8 mouse cellular contexts compared by ENCODE assay signal in the genomic region with DNA sequence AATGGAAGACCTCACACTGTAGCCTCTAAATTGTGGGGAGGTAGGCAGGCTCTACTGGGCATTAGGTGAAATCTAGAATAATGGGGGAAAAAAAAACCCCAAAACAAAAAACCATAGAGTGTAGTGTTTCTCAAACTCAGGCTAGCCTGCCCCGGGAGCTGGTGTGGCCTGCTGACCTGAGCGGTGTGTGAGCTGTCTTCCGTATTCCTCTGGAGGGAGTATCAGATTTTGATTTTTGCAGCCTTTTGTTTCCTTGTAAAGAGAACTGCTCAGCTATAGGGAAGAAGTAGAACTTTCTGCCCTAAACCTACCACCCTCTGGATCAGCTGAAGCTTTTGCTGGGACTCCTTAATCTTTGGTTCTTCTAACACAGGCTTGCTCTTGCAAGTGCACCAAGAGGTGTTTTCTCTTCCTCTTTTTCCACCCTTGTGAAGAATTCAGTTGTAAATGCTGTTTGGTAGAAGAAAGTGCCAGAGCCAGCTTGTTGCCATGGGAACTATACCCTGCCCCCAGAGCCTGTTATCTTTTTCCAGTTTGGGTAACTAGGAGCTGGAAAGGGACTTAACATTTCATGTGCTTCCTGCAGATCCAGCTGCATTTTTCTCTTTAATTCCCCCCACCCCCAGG. TPM values are rescaled to one million over a fixed set of nuclear protein-coding genes. Genes with fewer than 3 reads are reported as not detected.
DNase-seq lines count a peak whose midpoint lies in the region; ATAC-seq and TF ChIP-seq lines count a peak whose summit lies in the region.

No protein-coding gene starts in this region.

- peaks cover 21% of the 10 kb centered on the region; the same call in 1 of the 2 replicates for H3K36me3 ChIP-seq in hindbrain, postnatal 0 days (ENCODE audit: insufficient read depth, low read length)
- peaks cover 55% of the 10 kb centered on the region for H3K36me3 ChIP-seq in midbrain, embryonic 10.5 days

- no peak overlapping the region for H3K4me3 ChIP-seq in hindbrain, postnatal 0 days (ENCODE audit: low read length)
- H3K4me3 ChIP-seq in midbrain, embryonic 10.5 days = peak overlapping the region; percentile 21; the same call in 1 of the 2 replicates

- no peak for ATAC-seq in hindbrain, postnatal 0 days
- no peak for ATAC-seq in inflammation-experienced regulatory T-cells, adult 6 months

- peak; percentile 53 for DNase-seq in layer of hippocampus, adult 11-12 months (ENCODE audit: low spot score)
- no peak for DNase-seq in layer of hippocampus, adult 9-10 months (ENCODE audit: low spot score)
- peak; percentile 71 for DNase-seq in brain, embryonic 14.5 days (ENCODE audit: low read depth)
- DNase-seq in hindbrain, postnatal 0 days (ENCODE audit: low spot score) = no peak
- no peak for DNase-seq in midbrain, embryonic 10.5 days (ENCODE audit: low spot score)
- no peak for DNase-seq in T-cell, adult 2 months (ENCODE audit: low spot score)
- DNase-seq in urinary bladder, adult 18-20 months (ENCODE audit: low spot score in 2 of 2) = no peak

- no peaks in the 10 kb centered on the region for H3K9me3 ChIP-seq in hindbrain, postnatal 0 days (ENCODE audit: low read length)
- no peaks in the 10 kb centered on the region for H3K9me3 ChIP-seq in midbrain, embryonic 10.5 days (replicated peaks)

- no peak overlapping the region for H3K9ac ChIP-seq in hindbrain, postnatal 0 days (replicated peaks; ENCODE audit: low read length)

- no peaks in the 10 kb centered on the region for H3K27me3 ChIP-seq in hindbrain, postnatal 0 days (ENCODE audit: insufficient read depth, low read length)
- H3K27me3 ChIP-seq in midbrain, embryonic 10.5 days (ENCODE audit: low read depth, poor library complexity, severe bottlenecking) = no peaks in the 10 kb centered on the region

- H3K27ac ChIP-seq in hindbrain, postnatal 0 days = peak overlapping the region; percentile 58; the same call in 1 of the 2 replicates
- 0 out of 2 replicates have a peak overlapping the region, but pooled peaks have one; percentile 59 for H3K27ac ChIP-seq in midbrain, embryonic 10.5 days (replicated peaks)

- 47% methylated on average over 3 of the region's 3 CpGs for WGBS in hindbrain, postnatal 0 days
- WGBS in midbrain, embryonic 10.5 days = 66% methylated on average over 3 of the region's 3 CpGs

- peak overlapping the region; percentile 14; the same call in 1 of the 2 replicates for H3K4me2 ChIP-seq in hindbrain, postnatal 0 days (ENCODE audit: low read depth, low read length)

- no peak for TF ChIP-seq CTCF in brain, embryonic 14.5 days (IDR thresholded peaks at IDR 0.05; ENCODE audit: borderline replicate concordance, extremely low read depth, insufficient read depth, insufficient read length)
- TF ChIP-seq CTCF in hindbrain, postnatal 0 days (IDR thresholded peaks at IDR 0.05; ENCODE audit: low read depth) = no peak

- TF ChIP-seq POLR2A in brain, embryonic 14.5 days (IDR thresholded peaks at IDR 0.05; ENCODE audit: borderline replicate concordance, extremely low read depth, insufficient read depth, insufficient read length, poor library complexity, severe bottlenecking) = no peak

- H3K4me1 ChIP-seq in hindbrain, postnatal 0 days (ENCODE audit: insufficient read depth, low read length) = peaks cover 5% of the 10 kb centered on the region
- H3K4me1 ChIP-seq in midbrain, embryonic 10.5 days = peaks cover 50% of the 10 kb centered on the region

RNA-seq across cellular contexts. Expression of gene Tpm3, which starts 11.4 kb away (rescaled TPM):
- polyA plus RNA-seq in brain, embryonic 14.5 days (2012; rRNA removed) = 205 and 222 TPM in 2 replicates
- total RNA-seq in hindbrain, postnatal 0 days (2014; rRNA removed) = 136 and 142 TPM in 2 replicates
- 300 and 302 TPM in 2 replicates for polyA plus RNA-seq in hindbrain, postnatal 0 days (2015; fragmentation: Nextera tagmentation; extraction: Ambion mirVana)
- polyA plus RNA-seq in midbrain, embryonic 10.5 days (2016; fragmentation: Nextera tagmentation; extraction: Ambion mirVana) = 576 and 578 TPM in 2 replicates
- polyA plus RNA-seq in inflammation-experienced regulatory T-cells, adult 6 months (2017; shearing (Covaris generic)) = 100 to 1,000 TPM; 843 to 975 (median 918) TPM

RNA-seq across cellular contexts. Expression of gene Nup210l, which starts 20.1 kb away (rescaled TPM):
- polyA plus RNA-seq in brain, embryonic 14.5 days (2012; rRNA removed) = 1.8 and 2.3 TPM in 2 replicates
- total RNA-seq in hindbrain, postnatal 0 days (2014; rRNA removed) = 0.52 and 0.65 TPM in 2 replicates
- 0.11 TPM in 2 replicates for polyA plus RNA-seq in hindbrain, postnatal 0 days (2015; fragmentation: Nextera tagmentation; extraction: Ambion mirVana)
- 0.43 and 0.62 TPM in 2 replicates for polyA plus RNA-seq in midbrain, embryonic 10.5 days (2016; fragmentation: Nextera tagmentation; extraction: Ambion mirVana)
- under 1 TPM; 0.18 to 0.51 (median 0.49) TPM for polyA plus RNA-seq in inflammation-experienced regulatory T-cells, adult 6 months (2017; shearing (Covaris generic))

RNA-seq across cellular contexts. Expression of gene Ubap2l, which starts 31.4 kb away (rescaled TPM):
- 155 and 184 TPM in 2 replicates for polyA plus RNA-seq in brain, embryonic 14.5 days (2012; rRNA removed)
- total RNA-seq in hindbrain, postnatal 0 days (2014; rRNA removed) = 83.1 and 102 TPM in 2 replicates
- polyA plus RNA-seq in hindbrain, postnatal 0 days (2015; fragmentation: Nextera tagmentation; extraction: Ambion mirVana) = 109 and 113 TPM in 2 replicates
- polyA plus RNA-seq in midbrain, embryonic 10.5 days (2016; fragmentation: Nextera tagmentation; extraction: Ambion mirVana) = 196 and 204 TPM in 2 replicates
- polyA plus RNA-seq in inflammation-experienced regulatory T-cells, adult 6 months (2017; shearing (Covaris generic)) = 100 to 1,000 TPM; 204 to 305 (median 225) TPM

RNA-seq across cellular contexts. Expression of gene 4933434E20Rik, which starts 32.4 kb away (rescaled TPM):
- polyA plus RNA-seq in brain, embryonic 14.5 days (2012; rRNA removed) = 93.7 and 97.7 TPM in 2 replicates
- 95.6 and 110 TPM in 2 replicates for total RNA-seq in hindbrain, postnatal 0 days (2014; rRNA removed)
- 228 and 254 TPM in 2 replicates for polyA plus RNA-seq in hindbrain, postnatal 0 days (2015; fragmentation: Nextera tagmentation; extraction: Ambion mirVana)
- 235 and 237 TPM in 2 replicates for polyA plus RNA-seq in midbrain, embryonic 10.5 days (2016; fragmentation: Nextera tagmentation; extraction: Ambion mirVana)
- polyA plus RNA-seq in inflammation-experienced regulatory T-cells, adult 6 months (2017; shearing (Covaris generic)) = 100 to 1,000 TPM; 323 to 414 (median 404) TPM

Comparison
In these comparisons a context has a peak if more than half of its experiments do, and no peak if none do; other contexts are left out.
1. DNase-seq: peak in layer of hippocampus, adult 11-12 months (single experiment) and brain, embryonic 14.5 days (single experiment); none in layer of hippocampus, adult 9-10 months (single experiment), hindbrain, postnatal 0 days (single experiment), midbrain, embryonic 10.5 days (single experiment), T-cell, adult 2 months (single experiment) and urinary bladder, adult 18-20 months (0 of 2).